Mouse (Mus musculus): ENCODE measurements around the gene Tacr1.

DNA sequence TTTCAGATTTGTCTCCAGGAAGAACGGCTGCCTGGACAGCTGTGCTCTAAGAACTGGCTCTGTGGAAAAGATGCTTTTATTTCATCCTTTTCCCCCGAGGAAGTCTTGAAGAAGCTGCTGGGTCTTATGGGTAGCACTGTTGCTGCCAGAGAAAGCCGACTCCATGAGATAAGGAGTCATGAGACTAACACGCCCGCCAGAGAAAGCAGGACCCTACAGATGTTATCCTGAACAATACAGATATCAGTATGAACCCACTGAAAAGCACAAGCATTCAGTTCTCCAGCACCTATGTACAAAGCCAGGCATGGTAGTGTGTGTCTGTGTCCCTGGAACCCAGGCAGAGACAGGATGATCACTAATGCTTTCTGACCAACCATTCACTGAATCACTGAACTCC, 173.3 kb downstream of the Tacr1 start:
- no peak for TF ChIP-seq GATA1 (IDR thresholded peaks at IDR 0.05; ENCODE audit: borderline replicate concordance, low read length)
- no peak for TF ChIP-seq CTCF (IDR thresholded peaks at IDR 0.05; ENCODE audit: low read depth, low read length)
- TF ChIP-seq GATA2 (IDR thresholded peaks at IDR 0.05; ENCODE audit: borderline replicate concordance, low read depth, low read length) = no peak
